Mouse (Mus musculus) bone marrow macrophage, adult 2 months (primary cell): ENCODE measurements around the gene Cdhr2. TPM values are rescaled to one million over a fixed set of nuclear protein-coding genes. Genes with fewer than 3 reads are reported as not detected.

Experiments used
- H3K27ac ChIP-seq: 2 replicates; pipeline ENCODE4 v1.5.1; 2012; ENCODE audit warnings: low read depth, low read length; ENCODE audit not compliant: insufficient read depth
- H3K4me1 ChIP-seq: 2 replicates; pipeline ENCODE4 v1.6.1; 2012; ENCODE audit warnings: low read length; ENCODE audit not compliant: control insufficient read depth, insufficient read depth
- H3K4me3 ChIP-seq: 2 replicates; pipeline ENCODE4 v1.5.1; 2012; ENCODE audit warnings: mild to moderate bottlenecking, low read length, moderate library complexity; ENCODE audit not compliant: insufficient read depth
- CTCF ChIP-seq: IDR thresholded peaks from 2 replicates; pipeline ENCODE4 v1.5.1; 2012; ENCODE audit warnings: low read depth, mild to moderate bottlenecking, low read length, moderate library complexity
- POLR2A ChIP-seq: IDR thresholded peaks from 2 replicates; pipeline ENCODE4 v1.6.1; 2012; ENCODE audit warnings: mild to moderate bottlenecking, low read depth, low read length, borderline replicate concordance
- polyA plus RNA-seq: library from polyadenylated mRNA; stranded (reverse); fragments of >200 nt; gene quantifications from 2 replicates; pipeline ENCODE4 v1.2.4, GENCODE M21; 2012; ENCODE audit not compliant: missing spikeins, insufficient read depth, insufficient read length

The Cdhr2 gene
- polyA plus RNA-seq, 1 experiment, result not detected

DNA sequence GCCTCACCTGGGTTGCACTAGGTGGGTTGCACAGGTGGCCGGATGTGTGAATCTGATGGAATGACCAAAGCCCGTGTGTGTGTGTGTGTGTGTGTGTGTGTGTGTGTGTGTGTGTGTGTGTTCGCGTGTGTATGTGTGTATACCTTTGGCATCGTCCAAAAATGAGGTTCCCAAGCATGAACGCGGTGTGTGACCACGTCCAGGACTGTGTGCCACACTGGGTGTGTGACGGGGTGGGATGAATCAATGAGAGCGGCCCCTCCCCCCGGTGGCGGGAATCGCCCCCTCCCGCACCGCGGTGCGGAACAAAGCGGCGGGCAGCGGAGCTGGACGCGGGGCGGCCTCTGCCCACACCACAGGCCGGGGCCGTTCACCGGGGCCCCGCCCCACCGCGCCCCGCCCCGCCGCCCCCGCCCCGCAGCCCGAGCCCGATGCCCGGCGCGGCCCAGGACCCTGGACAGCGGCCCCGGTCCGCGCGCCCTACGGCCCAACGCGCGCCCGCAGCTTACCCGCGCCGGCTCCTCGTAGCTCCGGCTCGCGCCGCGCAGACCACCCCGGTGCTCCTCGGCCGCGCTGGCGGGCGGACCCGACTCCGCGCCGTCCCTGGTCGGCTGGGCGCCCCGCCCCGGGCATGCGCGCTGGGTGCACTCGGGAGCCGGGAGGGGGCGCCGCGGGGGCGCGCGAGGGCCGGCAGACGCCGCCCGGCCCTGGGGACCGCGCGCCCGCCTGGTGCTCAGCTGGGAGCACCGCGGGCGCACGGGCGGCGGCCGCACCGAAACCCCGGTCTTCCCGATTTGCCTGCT is 48.0 kb downstream of the Cdhr2 start:
- Histone ChIP-seq H3K4me3 (peak overlapping the region; percentile 25; the same call in 1 of the 2 replicates), H3K4me1 (no peaks in the 10 kb centered on the region), H3K27ac (no peak overlapping the region)
- TF ChIP-seq POLR2A, result no peak
- no peak for TF ChIP-seq CTCF

DNA sequence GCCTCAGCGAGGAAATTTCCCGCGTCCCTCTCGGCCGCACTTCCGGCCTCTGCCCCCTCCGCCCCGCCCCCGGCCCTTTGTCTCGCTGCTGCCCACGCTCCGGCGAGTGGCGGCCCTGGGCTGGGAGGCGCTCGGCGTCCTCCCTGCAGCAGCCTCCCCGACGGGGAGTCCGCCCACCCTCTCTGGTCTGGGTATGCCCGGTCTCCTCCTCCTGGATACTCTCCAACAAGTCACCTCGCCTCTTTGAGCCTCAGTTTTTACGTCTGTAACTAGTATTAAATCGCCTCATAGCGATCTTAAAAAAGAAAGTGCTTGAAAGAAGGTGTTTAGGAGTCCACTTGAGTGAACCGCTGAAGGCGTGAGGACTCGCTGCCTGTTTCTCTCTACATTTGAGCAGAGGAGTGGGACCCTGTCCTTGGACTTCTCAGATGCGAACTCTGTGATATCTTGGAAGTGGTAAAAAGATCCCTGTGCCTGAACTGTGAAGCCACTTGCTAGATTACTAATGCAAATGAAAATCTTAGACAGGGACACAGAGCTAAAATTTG is 48.7 kb downstream of the Cdhr2 start, which contains the start of gene Gprin1:
Gene Gprin1, minus strand, starts transcription at position 11 of the 548 bp plus-strand sequence.
- TF ChIP-seq POLR2A (no peak), CTCF (no peak)
- Histone ChIP-seq H3K27ac (no peak within 1 kb of the TSS), H3K4me3 (peak within 1 kb of the TSS; percentile 25; the same call in 1 of the 2 replicates), H3K4me1 (no peaks in the 10 kb centered on the region)

DNA sequence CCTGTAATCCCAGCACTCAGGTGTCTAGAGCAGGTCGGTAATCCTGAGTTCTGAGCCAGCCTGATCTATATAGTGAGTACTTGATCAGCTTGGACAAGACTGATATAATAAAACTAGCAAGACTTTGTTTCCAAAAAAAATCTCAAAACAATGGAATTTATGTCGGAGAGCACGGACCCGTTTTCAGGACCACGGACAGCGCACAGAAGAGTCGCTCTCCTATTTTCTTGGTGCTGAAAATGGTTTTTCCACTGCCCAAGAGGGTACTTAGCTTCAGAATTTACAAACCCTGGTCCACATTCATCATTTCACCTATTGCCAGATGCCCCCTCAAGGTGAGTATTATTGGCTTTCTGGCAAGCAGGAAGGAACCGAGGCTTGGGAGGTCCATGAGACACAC is 49.4 kb downstream of the Cdhr2 start:
- no peak for TF ChIP-seq CTCF
- no peak for TF ChIP-seq POLR2A
- Histone ChIP-seq H3K27ac (no peak overlapping the region), H3K4me3 (no peak overlapping the region), H3K4me1 (no peaks in the 10 kb centered on the region)

DNA sequence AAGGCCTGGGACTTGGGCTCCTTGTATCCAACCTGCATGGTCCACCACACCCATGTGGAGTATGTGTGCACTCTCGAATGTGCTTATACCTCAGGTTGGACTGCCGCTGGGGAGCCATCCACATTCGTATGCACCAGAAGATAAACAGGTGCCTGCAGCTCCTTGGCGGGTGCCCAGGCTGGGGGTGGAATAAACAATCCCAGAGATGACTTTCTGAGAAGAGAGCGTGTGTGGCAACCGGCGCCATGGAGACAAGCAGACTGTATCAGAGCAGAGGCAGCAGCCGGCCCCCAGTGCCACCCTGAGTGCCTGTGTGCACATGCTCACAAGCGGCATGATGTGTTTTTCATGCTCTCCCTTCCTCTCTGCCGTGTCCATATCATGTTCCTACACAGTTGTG is 51.4 kb downstream of the Cdhr2 start:
- Histone ChIP-seq H3K4me1 (no peaks in the 10 kb centered on the region; the same call in 1 of the 2 replicates), H3K27ac (no peak overlapping the region), H3K4me3 (no peak overlapping the region)
- TF ChIP-seq POLR2A (no peak), CTCF (no peak)

DNA sequence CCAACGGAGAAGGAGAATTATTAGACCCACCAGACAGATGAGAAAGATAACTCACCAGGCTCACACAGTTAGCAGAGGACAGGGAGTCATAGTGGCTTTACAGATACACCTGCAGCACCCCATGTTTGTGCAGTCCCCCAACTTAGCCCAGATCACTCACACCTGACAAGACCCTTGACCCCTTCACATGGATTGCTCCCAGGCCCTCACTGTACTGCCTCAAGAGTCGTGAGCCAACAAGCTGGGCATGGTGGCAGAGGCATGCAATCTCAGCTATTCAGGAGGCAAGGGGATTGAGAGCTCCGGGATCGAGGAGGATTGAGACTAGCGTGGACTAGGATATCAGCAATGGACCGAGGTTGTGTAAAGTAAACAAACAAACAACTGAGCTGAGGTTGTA is 52.5 kb downstream of the Cdhr2 start:
- TF ChIP-seq CTCF (no peak), POLR2A (no peak)
- Histone ChIP-seq H3K27ac (no peak overlapping the region), H3K4me1 (no peaks in the 10 kb centered on the region; the same call in 1 of the 2 replicates), H3K4me3 (no peak overlapping the region)

DNA sequence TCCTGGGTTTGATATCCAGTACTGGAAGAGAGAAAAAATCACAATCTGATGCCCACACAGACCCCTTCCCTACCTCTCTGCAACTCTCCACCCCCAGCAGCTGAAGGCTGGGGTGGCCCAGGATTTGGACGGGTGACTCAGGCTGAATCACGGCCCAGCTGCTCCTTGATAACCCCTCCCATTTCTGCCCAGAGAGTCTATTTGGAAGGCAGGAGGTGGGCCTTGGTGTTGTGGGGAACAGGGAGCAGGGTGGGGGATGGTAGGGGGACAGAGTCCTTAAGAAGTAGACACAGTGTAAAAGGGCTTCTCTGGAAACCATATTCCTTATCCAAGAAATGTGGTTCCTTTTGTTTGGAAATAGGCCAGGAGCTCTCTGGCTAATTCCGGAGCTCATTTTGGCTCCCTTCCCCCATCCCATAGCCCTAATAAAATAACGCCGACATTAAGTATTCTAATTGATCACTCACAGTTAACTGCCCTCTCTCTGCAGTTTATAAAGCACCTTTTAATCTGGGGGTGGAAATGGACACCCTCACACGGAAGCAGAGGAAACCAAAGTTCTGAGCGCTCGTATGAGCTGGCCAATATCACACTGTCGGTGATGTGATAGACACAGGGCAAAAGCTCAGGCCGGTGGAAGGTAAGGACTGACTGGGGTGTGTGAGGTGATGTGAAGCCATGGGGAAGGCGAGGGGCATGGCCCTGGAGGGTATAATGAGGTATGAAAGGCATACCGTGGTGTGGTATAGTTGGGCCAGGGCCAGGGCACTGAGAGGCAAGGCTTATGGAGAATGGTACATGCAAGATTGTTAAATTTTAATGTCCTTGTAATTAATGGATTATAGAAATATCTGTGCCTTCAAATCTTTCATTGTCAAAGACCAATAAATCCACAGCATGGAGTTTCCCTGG is 53.2 kb downstream of the Cdhr2 start:
- Histone ChIP-seq H3K27ac (no peak overlapping the region), H3K4me1 (no peaks in the 10 kb centered on the region; the same call in 1 of the 2 replicates)
- TF ChIP-seq CTCF, result no peak
- no peak for TF ChIP-seq POLR2A

DNA sequence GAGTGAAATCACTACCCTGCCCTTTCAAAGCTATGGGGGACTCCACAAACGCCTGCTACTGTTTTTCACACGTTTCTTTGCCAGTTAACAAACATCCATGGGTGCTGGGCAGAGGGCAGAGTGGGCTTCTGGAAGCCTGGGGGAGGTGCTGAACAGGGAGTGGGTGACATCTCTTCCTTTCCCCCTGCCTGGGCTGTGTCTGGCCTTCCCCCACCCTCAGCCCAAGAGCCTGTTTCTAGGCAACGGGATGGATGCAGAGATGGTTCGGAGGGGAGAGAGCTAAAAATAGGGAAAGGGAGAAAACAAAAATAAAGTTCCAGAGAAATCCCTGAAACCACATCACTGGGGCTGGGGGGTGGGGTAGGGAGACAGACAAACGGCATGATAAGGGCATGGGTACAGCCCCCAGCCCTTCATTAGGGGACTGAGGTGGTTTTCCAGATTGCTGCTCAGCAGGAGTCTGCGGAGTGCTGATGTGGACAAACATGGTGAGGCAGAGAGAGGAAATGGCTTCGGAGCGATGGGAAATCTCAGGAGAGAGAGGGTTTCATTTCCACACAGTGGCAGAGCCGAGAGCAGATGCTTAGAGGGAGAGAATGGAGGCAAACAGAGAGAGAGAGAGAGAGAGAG is 54.1 kb downstream of the Cdhr2 start:
- Histone ChIP-seq H3K4me1 (no peaks in the 10 kb centered on the region; the same call in 1 of the 2 replicates), H3K4me3 (no peak overlapping the region), H3K27ac (no peak overlapping the region)
- TF ChIP-seq POLR2A, result no peak
- no peak for TF ChIP-seq CTCF

More for the DNA sequence above, 53.2 kb downstream of the Cdhr2 start:
- H3K4me3 ChIP-seq, result no peak overlapping the region

DNA sequence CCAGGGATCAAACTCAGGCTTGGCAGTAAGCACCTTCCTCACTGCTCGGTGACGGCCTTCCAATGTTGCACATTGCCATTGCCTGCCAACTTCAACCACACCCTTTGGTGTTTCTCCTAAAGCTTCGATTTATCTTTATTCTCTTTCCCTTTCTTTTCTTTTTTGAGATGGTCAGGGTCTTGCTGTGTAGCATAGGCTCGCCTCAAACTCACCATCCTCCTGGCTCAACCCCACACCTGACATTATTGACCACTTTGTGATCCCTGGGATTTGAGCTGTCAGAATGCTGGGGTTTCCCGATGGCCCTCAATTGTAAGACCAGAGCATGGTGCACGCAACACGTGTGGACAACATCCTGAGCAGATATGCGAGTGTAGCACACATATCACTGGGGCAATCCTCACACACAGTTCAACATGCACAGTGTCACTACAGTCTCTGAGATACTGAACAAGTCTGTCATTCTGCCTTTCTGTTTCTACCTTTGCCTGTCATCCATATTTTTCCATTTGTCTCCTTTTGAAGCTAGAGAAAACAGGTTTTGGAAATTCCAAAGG is 55.0 kb downstream of the Cdhr2 start:
- Histone ChIP-seq H3K27ac (no peak overlapping the region), H3K4me1 (no peaks in the 10 kb centered on the region; the same call in 1 of the 2 replicates), H3K4me3 (no peak overlapping the region)
- no peak for TF ChIP-seq POLR2A
- no peak for TF ChIP-seq CTCF

DNA sequence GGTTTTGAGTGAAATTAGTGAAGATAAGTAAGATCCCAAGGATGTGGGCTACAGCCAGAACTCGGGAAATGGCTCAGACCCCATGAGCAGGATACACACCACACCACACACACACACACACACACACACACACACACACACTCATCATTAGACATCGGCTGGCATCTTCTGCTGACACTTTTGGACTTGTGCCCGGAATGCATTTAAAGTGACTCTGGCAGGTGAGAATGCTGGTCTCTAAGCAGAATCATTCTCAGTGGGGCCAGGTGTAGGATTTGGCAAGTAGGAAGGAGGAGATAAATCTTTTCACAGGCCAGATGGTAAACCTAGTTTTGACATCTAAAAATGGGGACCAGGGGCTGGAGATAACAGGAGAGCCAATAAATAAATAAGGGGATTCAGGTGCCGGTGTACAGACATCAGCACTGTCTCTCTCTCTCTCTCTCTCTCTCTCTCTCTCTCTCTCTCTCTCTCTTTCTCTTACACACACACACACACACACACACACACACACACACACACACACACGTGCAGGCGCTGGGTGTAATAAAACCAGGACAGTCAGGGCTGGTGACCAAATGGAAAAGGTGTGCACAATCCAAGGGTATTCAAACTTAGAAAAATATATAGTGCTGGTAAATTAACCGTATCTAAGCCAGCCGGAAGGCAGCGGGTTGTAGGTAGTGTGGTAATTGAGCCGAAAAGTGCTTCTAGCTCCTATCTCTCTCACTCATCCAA is 56.0 kb downstream of the Cdhr2 start:
- no peaks in the 10 kb centered on the region; the same call in 1 of the 2 replicates for H3K4me1 ChIP-seq
- TF ChIP-seq CTCF (no peak), POLR2A (no peak)
- H3K4me3 ChIP-seq, result no peak overlapping the region
- H3K27ac ChIP-seq, result no peak overlapping the region
